Mouse (Mus musculus) G1E (cell line): ENCODE measurements around the gene Grb2. TPM values are rescaled to one million over a fixed set of nuclear protein-coding genes. Genes with fewer than 3 reads are reported as not detected.

Experiments used
- ATAC-seq: 2 replicates; pipeline ENCODE4 v1.8.0; 2016; ENCODE audit warnings: mild to moderate bottlenecking; ENCODE audit not compliant: insufficient number of reproducible peaks, poor library complexity, low FRiP score, severe bottlenecking; ENCODE audit errors: extremely low read depth
- DNase-seq: peaks from one replicate; pipeline ENCODE4 v3.0.0; 2012; ENCODE audit warnings: low spot score
- H3K27me3 ChIP-seq: 2 replicates; pipeline ENCODE4 v1.6.1; 2012; ENCODE audit warnings: mild to moderate bottlenecking, low read length, inconsistent platforms; ENCODE audit not compliant: insufficient read depth
- H3K36me3 ChIP-seq: replicated peaks from 2 replicates; pipeline ENCODE3; 2012; ENCODE audit warnings: mild to moderate bottlenecking, inconsistent platforms
- H3K4me1 ChIP-seq: 2 replicates; pipeline ENCODE4 v1.6.1; 2012; ENCODE audit warnings: low read depth, low read length, inconsistent platforms, mixed read lengths; ENCODE audit not compliant: insufficient read depth
- H3K4me3 ChIP-seq: 2 replicates; pipeline ENCODE4 v1.5.1; 2012; ENCODE audit warnings: low read depth, mild to moderate bottlenecking, inconsistent platforms, low read length, moderate library complexity, mixed read lengths
- H3K9me3 ChIP-seq: replicated peaks from 2 replicates; pipeline ENCODE4 v1.6.1; 2012; ENCODE audit warnings: inconsistent platforms
- CTCF ChIP-seq: IDR thresholded peaks from 2 replicates; pipeline ENCODE4 v1.5.1; 2012; ENCODE audit warnings: low read depth, low read length, inconsistent platforms, mixed read lengths
- GATA1 ChIP-seq: IDR thresholded peaks from 2 replicates; pipeline ENCODE4 v1.6.1; 2012; ENCODE audit warnings: borderline replicate concordance, low read length, inconsistent platforms, mixed read lengths
- GATA2 ChIP-seq: IDR thresholded peaks from 2 replicates; pipeline ENCODE4 v1.6.1; 2012; ENCODE audit warnings: low read depth, low read length, inconsistent platforms, borderline replicate concordance
- POLR2AphosphoS5 ChIP-seq: IDR thresholded peaks from 2 replicates; pipeline ENCODE4 v1.6.1; 2012; ENCODE audit warnings: low read depth, low read length, inconsistent platforms; ENCODE audit not compliant: insufficient replicate concordance
- TAL1 ChIP-seq: conservative IDR thresholded peaks from 2 replicates; pipeline ENCODE4 v1.6.1; 2012; ENCODE audit warnings: low read depth, low read length, inconsistent platforms, mixed read lengths
- polyA plus RNA-seq: library from polyadenylated mRNA; stranded (reverse); fragments of >175 nt; gene quantifications from 2 replicates; pipeline ENCODE4 v1.2.3, GENCODE M21; 2012
- total RNA-seq, 2 experiments: library from RNA; stranded (forward) in 1 of 2; stranded (reverse) in 1 of 2; fragments of 200-1000 nt in 1 of 2; fragments of >200 nt in 1 of 2; fragmentation: Nextera tagmentation in 1 of 2; gene quantifications; 2 replicates each; pipeline ENCODE4 v1.2.3; 2014 to 2017

Grb2 gene
- total and polyA plus RNA-seq, 3 experiments = 119 to 224 (median 209) TPM

DNA sequence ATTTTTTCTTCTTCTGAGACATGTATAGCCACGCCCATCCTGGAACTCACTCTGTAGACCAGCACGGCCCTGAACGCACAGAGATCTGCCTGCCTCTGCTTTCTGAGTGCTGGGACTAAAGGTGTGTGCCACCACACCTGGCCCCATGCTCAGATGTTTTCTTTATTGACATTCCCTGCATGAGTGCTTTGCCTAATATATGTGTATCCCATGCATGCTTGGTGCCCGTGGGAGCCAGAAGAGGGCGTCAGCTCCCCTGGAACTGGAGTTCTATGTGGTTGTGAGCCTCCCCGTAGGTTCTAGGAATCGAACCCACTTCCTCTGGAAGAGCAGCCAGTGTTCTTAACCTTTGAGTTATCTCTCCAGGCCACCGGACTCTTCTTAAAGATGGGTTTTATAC, 73.4 kb downstream of the Grb2 start:
- TF ChIP-seq POLR2AphosphoS5 = no peak
- TF ChIP-seq CTCF = no peak
- no peak for TF ChIP-seq GATA1
- TF ChIP-seq TAL1 = no peak
- no peak for TF ChIP-seq GATA2
- Histone ChIP-seq H3K9me3 (no peaks in the 10 kb centered on the region), H3K36me3 (peaks cover 3% of the 10 kb centered on the region), H3K27me3 (no peaks in the 10 kb centered on the region), H3K4me1 (peaks cover 63% of the 10 kb centered on the region), H3K4me3 (no peak overlapping the region)
- DNase-seq (no peak), ATAC-seq (no peak)

DNA sequence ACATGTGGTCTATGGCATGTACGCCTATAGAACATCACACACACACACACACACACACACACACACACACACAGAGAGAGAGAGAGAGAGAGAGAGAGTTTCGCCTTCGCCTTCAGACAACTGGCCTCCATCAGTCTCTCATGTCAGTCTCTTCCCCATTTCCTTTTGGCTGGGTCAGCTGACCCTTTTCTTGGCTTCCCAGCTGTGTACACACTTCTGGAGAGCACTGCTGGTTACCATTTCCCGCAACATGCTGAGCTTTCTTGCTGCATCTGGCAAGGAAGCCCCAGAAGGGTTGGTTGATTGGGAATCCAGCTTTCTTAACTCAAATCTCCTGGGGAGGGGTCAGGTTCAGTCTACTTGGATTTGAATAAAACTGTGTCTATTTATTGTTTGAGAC, 74.3 kb downstream of the Grb2 start:
- Histone ChIP-seq H3K4me3 (no peak overlapping the region), H3K9me3 (no peaks in the 10 kb centered on the region), H3K27me3 (no peaks in the 10 kb centered on the region), H3K4me1 (peaks cover 59% of the 10 kb centered on the region), H3K36me3 (no peaks in the 10 kb centered on the region)
- DNase-seq (no peak), ATAC-seq (no peak)
- TF ChIP-seq GATA1 = no peak
- no peak for TF ChIP-seq GATA2
- TF ChIP-seq POLR2AphosphoS5 = no peak
- TF ChIP-seq CTCF = no peak
- TF ChIP-seq TAL1 = no peak

DNA sequence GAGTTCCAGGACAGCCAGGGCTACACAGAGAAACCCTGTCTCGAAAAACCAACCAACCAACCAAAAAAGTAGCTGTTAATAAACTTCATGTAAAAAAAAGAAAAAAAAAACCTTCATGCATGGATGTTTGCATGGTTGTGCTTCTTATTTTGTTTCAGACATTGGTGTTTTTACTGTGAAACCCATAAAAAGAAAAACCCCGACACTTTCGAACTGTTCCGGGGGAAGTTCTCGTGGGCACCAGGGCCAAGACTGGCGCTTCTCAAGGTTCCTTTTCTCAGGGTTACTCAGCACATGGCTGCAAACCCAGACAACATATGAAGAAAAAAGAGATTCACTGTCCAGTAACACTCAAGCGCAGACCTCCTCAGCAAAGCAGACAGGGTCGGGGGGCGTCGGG, 75.5 kb downstream of the Grb2 start:
- no peaks in the 10 kb centered on the region for H3K27me3 ChIP-seq
- H3K4me3 ChIP-seq = no peak overlapping the region
- TF ChIP-seq GATA2 (no peak), TAL1 (no peak), POLR2AphosphoS5 (no peak), CTCF (no peak), GATA1 (no peak)
- peaks cover 56% of the 10 kb centered on the region for H3K4me1 ChIP-seq
- ATAC-seq (no peak), DNase-seq (no peak)
- no peaks in the 10 kb centered on the region for H3K9me3 ChIP-seq
- no peaks in the 10 kb centered on the region for H3K36me3 ChIP-seq

DNA sequence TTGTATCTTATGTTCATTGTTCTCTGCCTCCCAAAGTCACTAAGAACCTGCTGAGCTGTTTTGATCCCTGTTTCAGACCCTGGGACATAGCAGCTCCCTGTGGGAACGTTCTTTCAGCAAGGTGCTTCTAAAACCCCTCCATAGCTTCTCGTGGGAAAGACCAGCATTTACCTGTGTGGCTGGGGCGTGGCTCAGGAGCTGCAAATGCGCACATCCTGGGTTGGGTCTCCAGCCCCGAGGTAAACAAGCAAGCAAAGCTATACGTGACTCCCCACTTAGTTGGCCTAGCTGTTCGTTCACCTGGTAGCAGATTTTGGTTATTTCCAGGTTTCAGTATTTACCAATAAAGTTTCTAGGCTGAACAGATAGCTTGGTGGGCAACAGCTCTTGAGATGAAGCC, 76.2 kb downstream of the Grb2 start:
- no peaks in the 10 kb centered on the region for H3K36me3 ChIP-seq
- TF ChIP-seq GATA1 = no peak
- no peak for TF ChIP-seq GATA2
- TF ChIP-seq POLR2AphosphoS5 = no peak
- no peak for TF ChIP-seq CTCF
- no peak for TF ChIP-seq TAL1
- H3K4me1 ChIP-seq = peaks cover 59% of the 10 kb centered on the region
- no peaks in the 10 kb centered on the region for H3K9me3 ChIP-seq
- ATAC-seq = no peak
- DNase-seq = no peak
- no peak overlapping the region for H3K4me3 ChIP-seq
- H3K27me3 ChIP-seq = no peaks in the 10 kb centered on the region

DNA sequence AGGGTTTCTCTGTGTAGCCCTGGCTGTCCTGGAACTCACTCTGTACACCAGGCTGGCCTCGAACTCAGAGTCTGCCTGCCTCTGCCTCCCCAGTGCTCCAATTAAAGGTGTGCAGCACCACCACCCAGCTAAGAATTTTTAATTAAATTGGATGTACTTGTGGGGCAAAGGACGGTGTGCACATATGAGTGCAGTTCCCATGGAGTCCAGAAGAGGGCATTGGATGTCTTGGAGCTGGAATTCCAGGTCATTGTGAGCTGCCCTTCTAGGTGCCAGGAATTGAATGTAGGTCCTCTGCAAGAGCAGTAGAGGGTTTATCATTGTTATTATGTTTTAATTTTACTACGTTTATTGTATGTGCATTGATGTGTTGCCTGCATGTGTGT, 76.9 kb downstream of the Grb2 start:
- ATAC-seq = no peak
- H3K4me3 ChIP-seq = peak overlapping the region; percentile 63; the same call in 1 of the 2 replicates
- no peaks in the 10 kb centered on the region for H3K27me3 ChIP-seq
- DNase-seq = no peak
- TF ChIP-seq POLR2AphosphoS5 (no peak), CTCF (peak; percentile 59)
- H3K4me1 ChIP-seq = peaks cover 65% of the 10 kb centered on the region
- H3K9me3 ChIP-seq = no peaks in the 10 kb centered on the region
- no peaks in the 10 kb centered on the region for H3K36me3 ChIP-seq

DNA sequence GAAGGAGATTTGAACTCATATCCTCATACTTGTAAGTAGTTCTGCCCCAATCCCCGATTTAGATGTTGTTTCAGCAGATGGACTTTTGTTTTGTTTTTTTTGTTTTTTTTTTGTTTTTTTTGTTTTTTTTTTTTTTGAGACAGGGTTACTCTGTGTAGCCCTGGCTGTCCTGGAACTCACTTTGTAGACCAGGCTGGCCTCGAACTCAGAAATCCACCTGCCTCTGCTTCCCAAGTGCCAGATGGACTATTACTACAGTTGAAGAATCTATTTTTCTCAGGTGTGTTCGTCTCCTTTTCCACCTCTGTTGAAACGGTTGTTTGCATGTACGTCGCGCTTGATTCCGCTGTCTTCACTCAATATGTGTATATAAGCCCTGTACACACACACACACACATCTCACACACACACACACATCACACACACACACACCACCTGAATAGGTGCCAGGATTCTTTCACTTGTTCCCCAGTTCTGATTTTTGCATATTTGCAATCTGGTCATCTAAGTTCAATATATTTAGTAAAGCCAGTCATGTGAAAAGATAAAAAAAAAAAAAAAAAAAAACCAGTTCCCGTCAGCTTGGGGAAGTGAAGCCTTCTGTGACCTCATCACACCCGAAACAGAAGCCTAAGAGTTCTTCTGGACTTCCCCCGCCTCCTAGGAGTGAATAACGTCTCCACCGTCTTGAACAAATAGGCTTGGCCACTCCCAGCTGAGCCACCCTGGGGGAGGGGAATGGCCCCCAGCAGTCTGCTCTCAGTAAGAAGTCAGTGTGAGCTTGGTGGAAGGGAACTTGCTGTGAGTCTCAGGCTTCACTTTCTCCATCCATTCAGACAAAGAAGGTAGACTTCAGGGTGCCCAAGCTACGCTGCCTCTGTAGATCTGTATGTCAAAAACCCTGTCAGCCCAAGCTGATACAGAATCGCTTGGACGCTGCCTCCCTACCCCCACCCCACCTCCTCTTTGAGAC, 77.6 kb downstream of the Grb2 start:
- ATAC-seq = peak; percentile 71
- Histone ChIP-seq H3K27me3 (no peaks in the 10 kb centered on the region), H3K4me1 (peaks cover 72% of the 10 kb centered on the region), H3K4me3 (peak overlapping the region; percentile 63; the same call in 1 of the 2 replicates), H3K9me3 (no peaks in the 10 kb centered on the region), H3K36me3 (peaks cover 5% of the 10 kb centered on the region)
- DNase-seq = peak; percentile 76
- TF ChIP-seq GATA1 (no peak), GATA2 (no peak), CTCF (no peak), POLR2AphosphoS5 (no peak), TAL1 (no peak)
